Mouse (Mus musculus): ENCODE measurements around the gene Ergic1. TPM values are rescaled to one million over a fixed set of nuclear protein-coding genes. Genes with fewer than 3 reads are reported as not detected.

The Ergic1 gene
- total and polyA plus RNA-seq, 2 experiments from 2014 or later: 50.8 to 152 TPM

DNA sequence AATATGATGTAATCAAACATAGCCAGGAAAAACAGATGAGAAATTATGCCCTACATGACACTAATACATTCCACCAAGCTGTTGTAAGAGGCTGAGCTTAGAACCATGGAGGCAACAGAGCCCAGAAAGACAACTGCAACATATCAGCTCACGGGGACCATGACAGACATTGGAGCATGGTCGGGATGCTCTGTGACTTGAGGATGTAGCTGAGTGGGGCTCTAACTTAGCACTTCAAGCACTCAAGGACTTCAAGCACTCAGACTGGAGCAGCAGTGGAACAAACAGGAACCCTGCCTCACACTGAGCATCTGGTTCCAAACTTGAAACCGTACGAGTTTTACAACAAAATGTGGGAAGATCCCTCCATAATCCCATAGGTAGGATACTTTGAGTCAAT, 45.6 kb upstream of the Ergic1 start:
- H3K27ac ChIP-seq (ENCODE audit: low read depth): no peak overlapping the region

DNA sequence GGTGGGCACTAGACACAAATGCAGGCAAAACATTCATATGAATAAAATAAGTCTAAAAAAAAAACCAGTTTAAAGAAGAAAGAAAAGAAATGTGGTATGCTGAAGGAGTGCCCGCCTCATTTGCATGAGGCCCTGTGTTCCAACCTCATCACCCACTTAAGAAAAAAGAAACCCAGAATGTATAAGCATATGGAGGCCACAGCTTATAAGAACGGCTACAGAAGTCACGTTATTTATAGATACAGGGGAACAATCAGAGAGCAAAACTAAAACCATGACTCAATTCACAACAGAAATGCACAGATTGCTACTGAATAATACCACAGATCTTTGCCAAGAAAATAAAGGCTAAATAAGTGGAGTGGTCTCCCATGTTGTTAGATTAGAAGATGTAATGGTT, 43.0 kb upstream of the Ergic1 start:
- no peak overlapping the region for H3K9ac ChIP-seq (replicated peaks; ENCODE audit: low read depth, low read length)
- TF ChIP-seq EP300 (IDR thresholded peaks at IDR 0.05; ENCODE audit: low read depth): no peak
- no peak for TF ChIP-seq CTCF (IDR thresholded peaks at IDR 0.05; ENCODE audit: low read depth)
- peaks cover 19% of the 10 kb centered on the region for H3K4me1 ChIP-seq (ENCODE audit: control insufficient read depth, insufficient read depth)
- DNase-seq (ENCODE audit: low spot score) (no peak), ATAC-seq (ENCODE audit: insufficient read depth, low read depth) (no peak)
- WGBS: 55% methylated on average over 3 of the region's 3 CpGs
- H3K36me3 ChIP-seq (replicated peaks; ENCODE audit: control insufficient read depth, insufficient read depth, low read length): no peaks in the 10 kb centered on the region
- H3K27ac ChIP-seq (ENCODE audit: low read depth): no peak overlapping the region
- H3K9me3 ChIP-seq (replicated peaks; ENCODE audit: control insufficient read depth, low read length): no peaks in the 10 kb centered on the region
- no peak overlapping the region for H3K4me2 ChIP-seq (ENCODE audit: low read depth, low read length)
- no peak overlapping the region for H3K4me3 ChIP-seq (ENCODE audit: low read depth, low read length)
- no peaks in the 10 kb centered on the region for H3K27me3 ChIP-seq (ENCODE audit: control insufficient read depth, insufficient read depth, low read length)

More for the DNA sequence above, 45.6 kb upstream of the Ergic1 start:
- ATAC-seq (ENCODE audit: insufficient read depth, low read depth): no peak
- H3K4me1 ChIP-seq (ENCODE audit: control insufficient read depth, insufficient read depth): peaks cover 32% of the 10 kb centered on the region
- no peak overlapping the region for H3K9ac ChIP-seq (replicated peaks; ENCODE audit: low read depth, low read length)
- DNase-seq (ENCODE audit: low spot score): no peak
- no peaks in the 10 kb centered on the region for H3K9me3 ChIP-seq (replicated peaks; ENCODE audit: control insufficient read depth, low read length)
- H3K36me3 ChIP-seq (replicated peaks; ENCODE audit: control insufficient read depth, insufficient read depth, low read length): no peaks in the 10 kb centered on the region
- H3K27me3 ChIP-seq (ENCODE audit: control insufficient read depth, insufficient read depth, low read length): no peaks in the 10 kb centered on the region
- WGBS: 78% methylated on average over 4 of the region's 4 CpGs
- H3K4me2 ChIP-seq (ENCODE audit: low read depth, low read length): no peak overlapping the region
- H3K4me3 ChIP-seq (ENCODE audit: low read depth, low read length): no peak overlapping the region
- TF ChIP-seq CTCF (IDR thresholded peaks at IDR 0.05; ENCODE audit: low read depth) (no peak), EP300 (IDR thresholded peaks at IDR 0.05; ENCODE audit: low read depth) (no peak)

GRCm38 (mm10) chr17:26522711-26523110, 38.6 kb upstream of the Ergic1 start:
- DNase-seq (ENCODE audit: low spot score) (no peak), ATAC-seq (ENCODE audit: insufficient read depth, low read depth) (no peak)
- Histone ChIP-seq H3K27ac (ENCODE audit: low read depth) (no peak overlapping the region), H3K4me2 (ENCODE audit: low read depth, low read length) (no peak overlapping the region), H3K4me3 (ENCODE audit: low read depth, low read length) (no peak overlapping the region), H3K9me3 (replicated peaks; ENCODE audit: control insufficient read depth, low read length) (no peaks in the 10 kb centered on the region), H3K4me1 (ENCODE audit: control insufficient read depth, insufficient read depth) (peaks cover 4% of the 10 kb centered on the region; the same call in 1 of the 2 replicates), H3K27me3 (ENCODE audit: control insufficient read depth, insufficient read depth, low read length) (no peaks in the 10 kb centered on the region), H3K36me3 (replicated peaks; ENCODE audit: control insufficient read depth, insufficient read depth, low read length) (no peaks in the 10 kb centered on the region), H3K9ac (replicated peaks; ENCODE audit: low read depth, low read length) (no peak overlapping the region)
- WGBS: 54% methylated on average over 4 of the region's 4 CpGs
- no peak for TF ChIP-seq CTCF (IDR thresholded peaks at IDR 0.05; ENCODE audit: low read depth)
- no peak for TF ChIP-seq EP300 (IDR thresholded peaks at IDR 0.05; ENCODE audit: low read depth)

- Histone ChIP-seq H3K27me3 (ENCODE audit: control insufficient read depth, insufficient read depth, low read length) (no peaks in the 10 kb centered on the region), H3K4me1 (ENCODE audit: control insufficient read depth, insufficient read depth) (peaks cover 7% of the 10 kb centered on the region; the same call in 1 of the 2 replicates), H3K9me3 (replicated peaks; ENCODE audit: control insufficient read depth, low read length) (no peaks in the 10 kb centered on the region), H3K36me3 (replicated peaks; ENCODE audit: control insufficient read depth, insufficient read depth, low read length) (no peaks in the 10 kb centered on the region), H3K27ac (ENCODE audit: low read depth) (no peak overlapping the region), H3K9ac (replicated peaks; ENCODE audit: low read depth, low read length) (no peak overlapping the region), H3K4me2 (ENCODE audit: low read depth, low read length) (no peak overlapping the region), H3K4me3 (ENCODE audit: low read depth, low read length) (no peak overlapping the region)
- no peak for TF ChIP-seq CTCF (IDR thresholded peaks at IDR 0.05; ENCODE audit: low read depth)
- no peak for TF ChIP-seq EP300 (IDR thresholded peaks at IDR 0.05; ENCODE audit: low read depth)
- no peak for ATAC-seq (ENCODE audit: insufficient read depth, low read depth)
- DNase-seq (ENCODE audit: low spot score): no peak
Measured at GRCm38 (mm10) chr17:26524316-26524715, 37.0 kb upstream of the Ergic1 start.

DNA sequence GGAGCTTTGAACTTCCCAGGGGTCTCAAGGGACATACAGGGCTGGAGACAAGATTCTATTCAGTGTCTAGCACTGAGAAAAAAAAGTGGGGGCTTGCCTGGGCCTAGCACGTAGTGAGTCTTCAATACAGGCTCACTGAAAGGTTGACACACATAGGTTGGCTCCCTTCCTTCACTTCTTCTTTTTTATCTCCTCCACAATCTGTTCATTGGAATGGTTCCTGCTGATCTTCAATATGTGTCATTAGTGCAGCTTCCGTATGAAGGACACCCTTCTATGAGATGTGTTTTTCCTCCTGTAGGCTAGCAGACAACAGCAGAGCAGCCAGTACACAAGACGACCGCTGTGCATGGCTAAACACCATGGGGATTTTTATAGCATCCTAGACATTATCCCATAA, 36.5 kb upstream of the Ergic1 start:
- Histone ChIP-seq H3K36me3 (replicated peaks; ENCODE audit: control insufficient read depth, insufficient read depth, low read length) (no peaks in the 10 kb centered on the region), H3K4me1 (ENCODE audit: control insufficient read depth, insufficient read depth) (peaks cover 12% of the 10 kb centered on the region), H3K27ac (ENCODE audit: low read depth) (no peak overlapping the region), H3K9ac (replicated peaks; ENCODE audit: low read depth, low read length) (no peak overlapping the region), H3K9me3 (replicated peaks; ENCODE audit: control insufficient read depth, low read length) (no peaks in the 10 kb centered on the region), H3K4me3 (ENCODE audit: low read depth, low read length) (no peak overlapping the region), H3K27me3 (ENCODE audit: control insufficient read depth, insufficient read depth, low read length) (no peaks in the 10 kb centered on the region), H3K4me2 (ENCODE audit: low read depth, low read length) (no peak overlapping the region)
- ATAC-seq (ENCODE audit: insufficient read depth, low read depth) (no peak), DNase-seq (ENCODE audit: low spot score) (no peak)
- 84% methylated on average over 4 of the region's 4 CpGs for WGBS
- no peak for TF ChIP-seq EP300 (IDR thresholded peaks at IDR 0.05; ENCODE audit: low read depth)
- TF ChIP-seq CTCF (IDR thresholded peaks at IDR 0.05; ENCODE audit: low read depth): no peak

DNA sequence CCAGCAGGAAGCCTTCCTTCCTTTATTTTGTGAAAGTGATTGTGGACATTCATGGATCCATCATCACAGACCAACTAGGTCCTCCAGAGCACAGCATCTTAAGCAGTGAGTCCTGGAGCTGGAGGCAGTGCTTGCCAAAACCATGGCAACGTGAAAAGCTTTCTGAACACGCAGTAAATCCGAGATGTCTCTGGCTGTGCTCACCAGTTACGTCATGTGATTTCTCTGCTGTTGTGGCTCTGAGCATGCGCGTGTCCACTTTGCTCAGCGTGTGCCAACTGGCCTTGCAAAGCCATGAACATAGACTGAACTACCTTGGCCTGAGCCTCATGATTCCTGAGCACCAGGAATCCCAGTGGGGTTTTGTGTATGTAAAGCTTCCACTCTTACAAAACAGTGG, 36.0 kb upstream of the Ergic1 start:
- no peak for ATAC-seq (ENCODE audit: insufficient read depth, low read depth)
- H3K27me3 ChIP-seq (ENCODE audit: control insufficient read depth, insufficient read depth, low read length): no peaks in the 10 kb centered on the region
- no peak overlapping the region for H3K4me2 ChIP-seq (ENCODE audit: low read depth, low read length)
- DNase-seq (ENCODE audit: low spot score): no peak
- H3K4me1 ChIP-seq (ENCODE audit: control insufficient read depth, insufficient read depth): peaks cover 17% of the 10 kb centered on the region
- no peaks in the 10 kb centered on the region for H3K36me3 ChIP-seq (replicated peaks; ENCODE audit: control insufficient read depth, insufficient read depth, low read length)
- H3K9ac ChIP-seq (replicated peaks; ENCODE audit: low read depth, low read length): no peak overlapping the region
- H3K27ac ChIP-seq (ENCODE audit: low read depth): no peak overlapping the region
- WGBS: 77% methylated on average over 7 of the region's 7 CpGs
- H3K9me3 ChIP-seq (replicated peaks; ENCODE audit: control insufficient read depth, low read length): no peaks in the 10 kb centered on the region
- H3K4me3 ChIP-seq (ENCODE audit: low read depth, low read length): no peak overlapping the region
- TF ChIP-seq CTCF (IDR thresholded peaks at IDR 0.05; ENCODE audit: low read depth): no peak
- no peak for TF ChIP-seq EP300 (IDR thresholded peaks at IDR 0.05; ENCODE audit: low read depth)
